Mouse (Mus musculus) ES-E14 (cell line): ENCODE measurements around the gene Rp9.

Experiments used
- CHD2 ChIP-seq: IDR thresholded peaks from 2 replicates; pipeline ENCODE4 v1.6.1; 2014; ENCODE audit warnings: mild to moderate bottlenecking, low read depth, low read length, inconsistent platforms
- HCFC1 ChIP-seq: IDR thresholded peaks from 2 replicates; pipeline ENCODE4 v1.6.1; 2012; ENCODE audit warnings: low read length, inconsistent platforms, borderline replicate concordance; ENCODE audit not compliant: insufficient read depth
- MAFK ChIP-seq: IDR thresholded peaks from 2 replicates; pipeline ENCODE4 v1.6.1; 2014; ENCODE audit warnings: mild to moderate bottlenecking, low read depth, low read length, inconsistent platforms; ENCODE audit not compliant: insufficient read depth
- ZC3H11A ChIP-seq: IDR thresholded peaks from 2 replicates; pipeline ENCODE4 v1.6.1; 2012; ENCODE audit warnings: low read depth, mild to moderate bottlenecking, inconsistent platforms, low read length, borderline replicate concordance

GRCm38 (mm10) chr9:22389736-22390245 lies 79.8 kb downstream of the Rp9 start:
- TF ChIP-seq ZC3H11A (no peak), MAFK (no peak), HCFC1 (no peak), CHD2 (no peak)
